Mouse (Mus musculus) megakaryocyte, embryonic 14.5 days (primary cell): ENCODE data around the gene Sbf2. TPM values are rescaled to one million over a fixed set of nuclear protein-coding genes. Genes with fewer than 3 reads are reported as not detected.
"Not testable (repeated sequence)": the region's sequence is repeated elsewhere in the genome, so short reads cannot be mapped to it uniquely, and the experiment has no call there.

Experiments
- H3K27me3 ChIP-seq: replicated peaks from 2 replicates; pipeline ENCODE3; 2012; ENCODE audit warnings: inconsistent platforms
- H3K36me3 ChIP-seq: replicated peaks from 2 replicates; pipeline ENCODE3; 2012; ENCODE audit warnings: low read length, inconsistent platforms, mixed read lengths
- H3K4me1 ChIP-seq: 2 replicates; pipeline ENCODE4 v1.6.1; 2012; ENCODE audit warnings: inconsistent platforms
- H3K4me3 ChIP-seq: replicated peaks from 2 replicates; pipeline ENCODE3; 2012; ENCODE audit warnings: moderate library complexity, mild to moderate bottlenecking, inconsistent platforms
- H3K9me3 ChIP-seq: 2 replicates; pipeline ENCODE4 v1.6.1; 2012; ENCODE audit warnings: inconsistent platforms
- FLI1 ChIP-seq: IDR thresholded peaks from 2 replicates; pipeline ENCODE4 v1.6.1; 2012; ENCODE audit warnings: low read length, inconsistent platforms, mixed read lengths
- GATA1 ChIP-seq: IDR thresholded peaks from 3 replicates; pipeline ENCODE4 v1.6.1; 2012; ENCODE audit warnings: mixed read lengths, low read length, inconsistent platforms, borderline replicate concordance
- polyA plus RNA-seq: library from polyadenylated mRNA; stranded (reverse); fragments of >175 nt; gene quantifications from 2 replicates; pipeline ENCODE4 v1.2.3, GENCODE M21; 2012; ENCODE audit warnings: low replicate concordance; ENCODE audit not compliant: insufficient read depth

Sbf2 gene
- polyA plus RNA-seq, 1 experiment: 0.55 TPM

DNA sequence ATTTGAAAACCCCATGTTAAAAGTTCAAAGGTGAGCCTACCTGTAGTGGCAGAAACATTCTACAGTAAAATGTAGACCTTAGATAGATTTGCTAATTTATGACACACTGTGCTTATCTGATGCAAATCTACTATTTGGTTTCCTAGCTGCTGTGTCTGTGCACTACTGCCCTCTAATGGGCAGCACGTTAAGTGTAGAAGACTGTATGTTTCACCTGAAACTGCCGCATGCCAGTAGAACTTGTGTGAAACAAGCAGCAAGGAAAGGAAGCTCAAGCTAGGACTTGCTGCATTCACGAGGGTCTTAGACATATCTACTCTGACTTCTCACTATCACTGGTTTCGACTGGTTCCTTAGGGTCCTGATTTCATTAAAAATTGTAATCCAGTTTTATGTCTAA is 182.4 kb downstream of the Sbf2 start:
- no peaks in the 10 kb centered on the region for H3K9me3 ChIP-seq
- H3K4me1 ChIP-seq: peaks cover 8% of the 10 kb centered on the region
- H3K27me3 ChIP-seq: no peaks in the 10 kb centered on the region
- H3K36me3 ChIP-seq: no peaks in the 10 kb centered on the region
- H3K4me3 ChIP-seq: no peak overlapping the region
- TF ChIP-seq FLI1: no peak
- TF ChIP-seq GATA1: peak; percentile 66; the same call in 1 of the 3 replicates

- H3K9me3 ChIP-seq: no peaks in the 10 kb centered on the region
- H3K4me3 ChIP-seq: no peak overlapping the region
- peaks cover 2% of the 10 kb centered on the region for H3K27me3 ChIP-seq
- no peak for TF ChIP-seq FLI1
- TF ChIP-seq GATA1: no peak
- no peaks in the 10 kb centered on the region for H3K36me3 ChIP-seq
- 0 out of 2 replicates have a peak, but pooled peaks cover 4% of the 10 kb centered on the region for H3K4me1 ChIP-seq
Measured at GRCm38 (mm10) chr7:110416318-110416717, 198.4 kb downstream of the Sbf2 start.

GRCm38 (mm10) chr7:110414276-110414675 is 200.4 kb downstream of the Sbf2 start:
- no peak overlapping the region for H3K4me3 ChIP-seq
- TF ChIP-seq FLI1 (no peak), GATA1 (no peak)
- H3K27me3 ChIP-seq: peaks cover 2% of the 10 kb centered on the region
- H3K4me1 ChIP-seq: 0 out of 2 replicates have a peak, but pooled peaks cover 4% of the 10 kb centered on the region
- H3K36me3 ChIP-seq: no peaks in the 10 kb centered on the region
- no peaks in the 10 kb centered on the region for H3K9me3 ChIP-seq

- Histone ChIP-seq H3K27me3 (no peaks in the 10 kb centered on the region), H3K9me3 (0 out of 2 replicates have a peak, but pooled peaks cover 4% of the 10 kb centered on the region), H3K36me3 (no peaks in the 10 kb centered on the region), H3K4me1 (no peaks in the 10 kb centered on the region), H3K4me3 (no peak overlapping the region)
- no peak for TF ChIP-seq FLI1
- TF ChIP-seq GATA1: no peak
Measured at GRCm38 (mm10) chr7:110402092-110402491, 212.6 kb downstream of the Sbf2 start.

DNA sequence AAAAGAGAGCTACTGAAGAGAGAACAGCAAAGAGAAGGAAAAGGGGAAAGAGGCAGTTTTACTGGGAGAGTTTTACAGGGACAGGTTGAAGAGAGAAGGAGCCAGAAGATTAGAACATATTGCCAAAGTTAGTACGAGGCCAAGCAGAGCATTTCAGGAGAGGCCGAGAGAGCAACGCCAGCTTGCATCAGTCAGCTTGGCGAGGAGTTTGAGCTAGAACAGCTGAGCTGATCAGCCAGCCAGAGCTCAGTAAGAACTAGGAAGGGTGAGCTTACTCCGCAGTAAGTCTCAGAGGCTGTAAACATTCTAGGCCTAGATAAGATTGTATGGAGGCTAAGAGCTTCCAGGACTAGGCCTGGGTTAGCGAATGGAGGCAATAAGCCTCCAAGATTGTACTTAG is 222.1 kb downstream of the Sbf2 start:
- H3K9me3 ChIP-seq: no peaks in the 10 kb centered on the region
- peaks cover 23% of the 10 kb centered on the region for H3K4me1 ChIP-seq
- H3K36me3 ChIP-seq: no peaks in the 10 kb centered on the region
- no peak for TF ChIP-seq GATA1
- TF ChIP-seq FLI1: no peak
- H3K27me3 ChIP-seq: no peaks in the 10 kb centered on the region
- no peak overlapping the region for H3K4me3 ChIP-seq

- Histone ChIP-seq H3K9me3 (no peaks in the 10 kb centered on the region), H3K4me3 (no peak overlapping the region), H3K36me3 (no peaks in the 10 kb centered on the region), H3K27me3 (no peaks in the 10 kb centered on the region), H3K4me1 (peaks cover 32% of the 10 kb centered on the region)
- no peak for TF ChIP-seq GATA1
- no peak for TF ChIP-seq FLI1
Measured at GRCm38 (mm10) chr7:110391632-110392031, 223.1 kb downstream of the Sbf2 start.

DNA sequence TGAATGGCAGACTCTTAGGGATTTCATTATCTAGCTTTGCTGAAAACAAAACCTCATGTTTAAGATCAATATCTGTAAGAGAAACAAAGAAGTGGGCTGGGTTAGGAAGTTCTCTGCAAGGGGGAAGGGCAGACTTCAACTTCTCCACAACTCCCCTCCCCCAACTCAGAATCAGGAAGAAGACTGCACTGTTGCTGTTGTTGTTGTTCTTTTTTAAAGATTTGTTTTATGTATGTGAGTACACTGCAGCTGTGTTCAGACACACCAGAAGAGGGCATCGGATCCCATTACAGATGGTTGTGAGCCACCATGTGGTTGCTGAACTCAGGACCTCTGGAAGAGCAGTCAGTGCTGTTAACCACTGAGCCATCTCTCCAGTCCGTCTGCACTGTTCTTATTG is 225.8 kb downstream of the Sbf2 start:
- H3K27me3 ChIP-seq, H3K4me3 ChIP-seq, H3K9me3 ChIP-seq, H3K36me3 ChIP-seq: not testable (repeated sequence)
- H3K4me1 ChIP-seq: peaks cover 52% of the 10 kb centered on the region

DNA sequence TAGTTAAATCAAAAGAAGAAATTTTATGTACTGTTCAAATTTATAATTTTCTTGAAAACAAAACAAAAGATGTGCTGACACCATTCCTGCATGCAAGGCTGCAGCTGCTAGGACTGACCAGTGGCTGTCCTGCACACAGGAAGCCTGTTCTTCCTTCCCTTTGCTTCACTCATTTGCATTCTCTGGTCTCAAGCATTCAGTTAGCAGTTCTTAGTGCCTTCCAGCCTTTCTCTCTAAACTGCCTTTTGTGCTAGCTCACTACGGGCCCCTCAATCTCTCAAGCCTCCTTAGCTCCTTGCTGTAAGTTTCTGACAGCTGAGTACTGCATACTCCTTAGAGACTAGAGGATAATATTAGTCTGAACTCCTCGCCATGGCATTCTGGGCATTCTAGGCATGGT is 227.2 kb downstream of the Sbf2 start:
- no peak for TF ChIP-seq GATA1
- TF ChIP-seq FLI1: no peak
- no peaks in the 10 kb centered on the region for H3K36me3 ChIP-seq
- H3K27me3 ChIP-seq: no peaks in the 10 kb centered on the region
- H3K9me3 ChIP-seq: no peaks in the 10 kb centered on the region
- peaks cover 48% of the 10 kb centered on the region for H3K4me1 ChIP-seq
- peak overlapping the region; percentile 67 for H3K4me3 ChIP-seq

- Histone ChIP-seq H3K27me3 (no peaks in the 10 kb centered on the region), H3K4me1 (peaks cover 68% of the 10 kb centered on the region)
Measured at GRCm38 (mm10) chr7:110385482-110385881, 229.2 kb downstream of the Sbf2 start.

GRCm38 (mm10) chr7:110384343-110384742 is 230.4 kb downstream of the Sbf2 start:
- no peak overlapping the region for H3K4me3 ChIP-seq
- TF ChIP-seq FLI1 (no peak), GATA1 (no peak)
- no peaks in the 10 kb centered on the region for H3K9me3 ChIP-seq
- H3K36me3 ChIP-seq: no peaks in the 10 kb centered on the region
- peaks cover 79% of the 10 kb centered on the region for H3K4me1 ChIP-seq
- H3K27me3 ChIP-seq: no peaks in the 10 kb centered on the region

More at GRCm38 (mm10) chr7:110385482-110385881, 229.2 kb downstream of the Sbf2 start:
- Histone ChIP-seq H3K36me3 (no peaks in the 10 kb centered on the region), H3K4me3 (no peak overlapping the region), H3K9me3 (no peaks in the 10 kb centered on the region)
- TF ChIP-seq GATA1: no peak

GRCm38 (mm10) chr7:110381625-110382024 is 233.1 kb downstream of the Sbf2 start:
- Histone ChIP-seq H3K27me3 (no peaks in the 10 kb centered on the region), H3K9me3 (no peaks in the 10 kb centered on the region), H3K4me3 (no peak overlapping the region), H3K4me1 (peaks cover 58% of the 10 kb centered on the region), H3K36me3 (no peaks in the 10 kb centered on the region)
- no peak for TF ChIP-seq FLI1
- TF ChIP-seq GATA1: no peak
